Mouse (Mus musculus) forebrain, embryonic 12.5 days (tissue): Measurements from ENCODE around the gene Zfhx2. TPM values are rescaled to one million over a fixed set of nuclear protein-coding genes. Genes with fewer than 3 reads are reported as not detected.

Source experiments
- ATAC-seq: fragments of 200-750 bp; cut with Nextera tagmentation; 2 replicates; pipeline ENCODE4 v1.8.0; 2017; ENCODE audit warnings: moderate TSS enrichment; ENCODE audit not compliant: low FRiP score
- H3K27ac ChIP-seq: fragments of 300-500 bp; sonication (generic); 2 replicates; pipeline ENCODE4 v1.5.1; 2016; ENCODE audit warnings: mild to moderate bottlenecking
- H3K27me3 ChIP-seq: fragments of 300-500 bp; sonication (generic); 2 replicates; pipeline ENCODE4 v1.6.1; 2016; ENCODE audit warnings: mild to moderate bottlenecking
- H3K36me3 ChIP-seq: fragments of 300-500 bp; sonication (generic); replicated peaks from 2 replicates; pipeline ENCODE4 v1.6.1; 2016; ENCODE audit warnings: mild to moderate bottlenecking
- H3K4me1 ChIP-seq: fragments of 300-500 bp; sonication (generic); 2 replicates; pipeline ENCODE4 v1.6.1; 2016
- H3K4me2 ChIP-seq: fragments of 300-500 bp; sonication (generic); 2 replicates; pipeline ENCODE4 v1.6.1; 2016; ENCODE audit warnings: mild to moderate bottlenecking, moderate library complexity
- H3K4me3 ChIP-seq: fragments of 300-500 bp; sonication (generic); replicated peaks from 2 replicates; pipeline ENCODE4 v1.5.1; 2016; ENCODE audit warnings: mild to moderate bottlenecking
- H3K9ac ChIP-seq: fragments of 300-500 bp; sonication (generic); 2 replicates; pipeline ENCODE4 v1.6.1; 2016; ENCODE audit warnings: mild to moderate bottlenecking
- H3K9me3 ChIP-seq: fragments of 300-500 bp; sonication (generic); 2 replicates; pipeline ENCODE4 v1.6.1; 2016
- WGBS: fragments of 180-500 bp; shearing (Covaris S2); methylation state at CpG from one replicate; pipeline ENCODE4 v1.1.7; 2016; 5-methylcytosine and 5-hydroxymethylcytosine counted together
- polyA plus RNA-seq: library from polyadenylated mRNA; unstranded; fragments of >200 nt; fragmentation: Nextera tagmentation; extraction: Ambion mirVana; gene quantifications from 2 replicates; pipeline ENCODE4 v1.2.1, GENCODE M21; 2016

Zfhx2 gene
- polyA plus RNA-seq, 1 experiment from 2014 or later = 26.3 TPM

DNA sequence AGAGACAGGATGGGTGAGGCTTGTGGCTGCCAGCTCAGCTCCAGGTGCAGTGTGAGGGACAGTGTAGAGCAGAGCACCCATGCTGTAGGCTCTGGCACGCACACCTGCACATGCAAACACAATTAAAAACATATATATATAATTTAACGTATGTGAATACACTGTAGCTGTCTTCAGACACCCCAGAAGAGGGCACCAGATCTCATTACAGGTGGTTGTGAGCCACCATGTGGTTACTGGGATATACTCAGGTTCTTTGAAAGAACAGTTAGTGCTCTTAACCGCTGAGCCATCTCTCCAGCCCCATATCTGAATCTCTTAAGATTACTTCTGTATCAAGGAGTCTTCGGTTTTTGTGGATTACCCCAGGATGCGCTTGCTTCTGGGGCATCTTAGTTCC, 66.6 kb downstream of the Zfhx2 start:
- no peak overlapping the region for H3K27ac ChIP-seq
- H3K4me3 ChIP-seq = no peak overlapping the region
- H3K27me3 ChIP-seq = no peaks in the 10 kb centered on the region
- H3K4me1 ChIP-seq = peaks cover 31% of the 10 kb centered on the region
- H3K9me3 ChIP-seq = no peaks in the 10 kb centered on the region
- H3K9ac ChIP-seq = no peak overlapping the region
- ATAC-seq = no peak
- peaks cover 47% of the 10 kb centered on the region for H3K36me3 ChIP-seq
- no peak overlapping the region for H3K4me2 ChIP-seq
- 84% methylated on average over 5 of the region's 5 CpGs for WGBS

- Histone ChIP-seq H3K36me3 (peaks cover 49% of the 10 kb centered on the region), H3K4me2 (no peak overlapping the region), H3K9me3 (no peaks in the 10 kb centered on the region), H3K9ac (no peak overlapping the region), H3K27me3 (no peaks in the 10 kb centered on the region), H3K4me3 (no peak overlapping the region), H3K27ac (no peak overlapping the region), H3K4me1 (peaks cover 29% of the 10 kb centered on the region)
- WGBS = 63% methylated on average over 7 of the region's 7 CpGs
- no peak for ATAC-seq
Observed at GRCm38 (mm10) chr14:55024236-55024635, 67.9 kb downstream of the Zfhx2 start.

DNA sequence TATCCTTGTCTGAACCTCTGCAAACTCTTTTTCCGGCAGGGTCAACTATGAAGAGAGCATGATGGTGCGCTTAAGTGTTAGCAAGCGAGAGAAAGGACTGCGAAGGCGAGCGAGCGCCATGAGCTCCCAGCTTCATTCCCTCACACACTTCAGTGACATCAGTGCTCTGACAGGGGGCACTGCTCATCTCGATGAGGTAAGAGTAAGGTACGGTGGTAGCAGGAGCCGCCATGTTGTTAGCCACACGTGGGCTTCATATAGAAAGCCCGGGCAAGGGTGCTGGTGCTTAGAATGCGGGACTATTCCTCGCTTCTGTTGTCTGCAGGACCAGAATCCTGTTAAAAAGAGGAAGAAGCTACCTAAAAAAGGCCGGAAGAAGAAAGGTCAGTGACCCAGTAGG, 69.1 kb downstream of the Zfhx2 start:
- no peak overlapping the region for H3K27ac ChIP-seq
- H3K27me3 ChIP-seq = no peaks in the 10 kb centered on the region
- ATAC-seq = no peak
- H3K36me3 ChIP-seq = peaks cover 49% of the 10 kb centered on the region
- no peak overlapping the region for H3K9ac ChIP-seq
- H3K4me3 ChIP-seq = no peak overlapping the region
- no peaks in the 10 kb centered on the region for H3K9me3 ChIP-seq
- no peak overlapping the region for H3K4me2 ChIP-seq
- peaks cover 16% of the 10 kb centered on the region for H3K4me1 ChIP-seq
- WGBS = 90% methylated on average over 15 of the region's 15 CpGs

DNA sequence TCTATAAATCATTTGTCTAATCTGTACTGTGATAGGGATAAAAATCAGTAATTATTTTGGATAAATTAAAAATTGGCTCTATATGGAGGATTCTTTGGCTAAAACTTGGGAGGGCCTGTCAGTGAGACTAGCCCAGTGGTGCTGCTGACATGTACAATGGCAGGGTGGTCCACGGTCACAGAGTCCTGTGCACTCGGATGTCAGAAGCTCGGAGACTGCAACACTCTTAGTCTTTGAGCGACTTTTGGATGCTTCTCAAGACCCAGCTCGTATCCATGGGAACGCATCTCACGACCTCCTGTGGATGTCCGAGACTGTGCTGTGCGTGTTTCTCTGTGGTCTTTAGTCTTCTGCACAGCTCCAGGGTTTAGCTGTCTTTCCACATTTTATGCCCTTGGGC, 71.7 kb downstream of the Zfhx2 start:
- WGBS = 71% methylated on average over 9 of the region's 9 CpGs
- Histone ChIP-seq H3K9me3 (no peaks in the 10 kb centered on the region), H3K27me3 (no peaks in the 10 kb centered on the region), H3K4me1 (peaks cover 18% of the 10 kb centered on the region), H3K27ac (no peak overlapping the region), H3K4me2 (no peak overlapping the region), H3K4me3 (no peak overlapping the region), H3K9ac (no peak overlapping the region), H3K36me3 (peaks cover 58% of the 10 kb centered on the region)
- no peak for ATAC-seq

DNA sequence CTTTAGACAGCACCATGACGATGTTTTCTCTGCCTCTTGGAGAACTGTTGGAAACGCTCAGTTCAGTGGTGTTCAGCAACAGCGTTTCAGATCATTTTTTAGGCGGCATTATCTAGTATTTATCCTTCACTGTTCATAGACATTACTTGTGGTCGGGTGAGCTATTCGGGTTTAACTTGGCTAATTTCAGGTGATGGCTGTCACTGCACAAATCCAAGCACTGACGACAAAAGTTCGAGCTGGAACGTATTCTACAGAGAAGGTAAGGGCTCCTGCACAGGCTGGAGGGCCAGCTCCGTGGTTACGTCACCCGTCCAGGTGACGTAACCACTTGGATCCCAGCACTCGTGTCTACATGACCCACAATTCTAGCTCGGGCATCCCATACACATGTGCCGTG, 75.2 kb downstream of the Zfhx2 start:
- Histone ChIP-seq H3K36me3 (peaks cover 25% of the 10 kb centered on the region), H3K4me1 (peaks cover 18% of the 10 kb centered on the region), H3K4me2 (no peak overlapping the region), H3K4me3 (no peak overlapping the region), H3K9me3 (no peaks in the 10 kb centered on the region), H3K9ac (no peak overlapping the region), H3K27ac (no peak overlapping the region), H3K27me3 (no peaks in the 10 kb centered on the region)
- WGBS = 93% methylated on average over 16 of the region's 16 CpGs
- ATAC-seq = no peak

DNA sequence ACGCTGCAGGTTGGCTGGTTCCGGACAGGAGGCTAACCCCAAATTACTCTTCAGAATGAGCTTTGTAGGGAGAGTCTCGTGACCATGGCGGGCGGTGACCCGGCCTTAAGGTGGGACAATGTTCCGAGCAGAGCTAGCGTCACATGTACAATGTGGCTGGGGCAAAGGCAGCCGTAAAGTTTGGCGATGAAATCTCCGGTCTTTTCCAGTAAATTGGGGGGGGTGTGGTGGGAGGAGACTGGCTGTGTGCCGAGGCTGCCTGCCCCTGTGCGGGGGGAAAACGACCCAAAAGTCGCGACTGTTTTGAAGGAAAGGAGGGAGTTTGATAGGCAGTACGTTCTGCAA, 76.4 kb downstream of the Zfhx2 start:
- peaks cover 14% of the 10 kb centered on the region for H3K36me3 ChIP-seq
- 0% methylated on average over 17 of the region's 17 CpGs for WGBS
- H3K9ac ChIP-seq = peak overlapping the region; percentile 81
- no peaks in the 10 kb centered on the region for H3K27me3 ChIP-seq
- H3K27ac ChIP-seq = peak overlapping the region; percentile 57; the same call in 1 of the 2 replicates
- no peak for ATAC-seq
- H3K4me2 ChIP-seq = peak overlapping the region; percentile 79
- peak overlapping the region; percentile 80 for H3K4me3 ChIP-seq
- H3K9me3 ChIP-seq = no peaks in the 10 kb centered on the region
- peaks cover 18% of the 10 kb centered on the region for H3K4me1 ChIP-seq

DNA sequence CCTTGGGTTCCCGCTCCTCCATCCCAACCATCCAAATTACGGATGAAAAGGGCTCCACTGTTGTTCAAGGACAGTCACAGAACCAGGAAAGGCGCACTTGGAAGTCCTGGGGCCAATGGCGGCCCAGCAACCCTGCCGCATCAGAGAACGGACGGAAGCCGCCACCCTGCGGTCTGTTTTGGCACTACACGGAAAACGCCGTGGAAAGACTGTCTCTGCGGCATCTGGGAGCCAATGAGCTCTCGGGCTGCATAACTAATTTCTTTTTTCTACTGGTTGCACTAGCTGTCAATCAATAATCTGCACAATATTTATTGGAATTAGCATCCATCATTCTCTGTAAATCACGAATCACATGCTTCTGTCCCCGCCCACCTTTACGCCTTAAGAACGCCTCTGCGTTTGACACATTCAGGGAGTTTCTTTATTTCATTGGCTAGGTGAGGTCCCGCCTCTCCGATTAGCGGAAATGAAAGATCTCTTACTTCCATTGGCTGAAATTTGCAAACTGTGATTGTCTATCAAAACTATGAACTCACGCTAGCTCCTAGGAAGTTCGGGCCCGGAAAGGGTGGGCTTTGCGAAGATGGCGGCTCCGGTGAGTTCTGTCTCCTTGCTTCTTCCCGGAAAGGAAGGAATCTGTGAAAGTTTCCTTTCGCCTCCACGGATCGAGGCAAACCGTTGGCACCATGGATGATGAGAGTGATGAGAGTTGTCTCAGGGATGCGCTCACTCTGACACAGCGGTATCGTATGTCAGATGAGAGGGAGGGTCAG, 76.9 kb downstream of the Zfhx2 start, which contains the start of gene Ngdn:
Gene Ngdn, plus strand, starts transcription at position 464 of the 776 bp plus-strand sequence.
- Histone ChIP-seq H3K36me3 (peaks cover 10% of the 10 kb centered on the region), H3K9ac (peak within 1 kb of the TSS; percentile 81), H3K27me3 (no peaks in the 10 kb centered on the region), H3K4me2 (peak within 1 kb of the TSS; percentile 79), H3K4me3 (peak within 1 kb of the TSS; percentile 80), H3K27ac (peak within 1 kb of the TSS; percentile 91), H3K4me1 (peaks cover 14% of the 10 kb centered on the region), H3K9me3 (no peaks in the 10 kb centered on the region)
- under 1% methylated on average over 36 of the region's 36 CpGs for WGBS
- ATAC-seq = peak; percentile 96

GRCm38 (mm10) chr14:55014591-55014990, 77.5 kb downstream of the Zfhx2 start:
- peak; percentile 49 for ATAC-seq
- Histone ChIP-seq H3K27ac (peak overlapping the region; percentile 91), H3K27me3 (no peaks in the 10 kb centered on the region), H3K4me1 (peaks cover 12% of the 10 kb centered on the region), H3K4me3 (peak overlapping the region; percentile 45), H3K4me2 (peak overlapping the region; percentile 62), H3K36me3 (peaks cover 10% of the 10 kb centered on the region), H3K9me3 (no peaks in the 10 kb centered on the region), H3K9ac (peak overlapping the region; percentile 65)
- under 1% methylated on average over 27 of the region's 27 CpGs for WGBS

GRCm38 (mm10) chr14:55011116-55011515, 81.0 kb downstream of the Zfhx2 start:
- Histone ChIP-seq H3K9ac (no peak overlapping the region), H3K27me3 (no peaks in the 10 kb centered on the region), H3K4me2 (no peak overlapping the region), H3K27ac (no peak overlapping the region), H3K4me3 (no peak overlapping the region), H3K9me3 (no peaks in the 10 kb centered on the region), H3K4me1 (peaks cover 4% of the 10 kb centered on the region), H3K36me3 (no peaks in the 10 kb centered on the region)
- WGBS = 50% methylated on average over 4 of the region's 4 CpGs
- ATAC-seq = no peak

Other genes starting within 250 kb of the Zfhx2 start
- 13.9 and 18.5 TPM in 2 replicates for gene Homez, start 221.4 kb downstream of the Zfhx2 start, polyA plus RNA-seq
- gene Ppp1r3e, start 214.8 kb downstream of the Zfhx2 start, polyA plus RNA-seq = 1.1 and 1.3 TPM in 2 replicates
- 3.3 and 3.4 TPM in 2 replicates for gene Bcl2l2, start 208.9 kb downstream of the Zfhx2 start, polyA plus RNA-seq
- gene Gm20521, start 208.9 kb downstream of the Zfhx2 start, polyA plus RNA-seq = 0.27 TPM in 1 of 2 replicates, not detected in the other
- 199 and 211 TPM in 2 replicates for gene Pabpn1, start 199.8 kb downstream of the Zfhx2 start, polyA plus RNA-seq
- 93.3 and 97.8 TPM in 2 replicates for gene Slc22a17, start 179.2 kb downstream of the Zfhx2 start, polyA plus RNA-seq
- 36.8 and 37.8 TPM in 2 replicates for gene Efs, start 166.2 kb downstream of the Zfhx2 start, polyA plus RNA-seq
- not detected in 2 replicates for gene Il25, start 159.6 kb downstream of the Zfhx2 start, polyA plus RNA-seq
- 1.4 and 2.0 TPM in 2 replicates for gene Cmtm5, start 156.1 kb downstream of the Zfhx2 start, polyA plus RNA-seq
- gene Myh6, start 125.4 kb downstream of the Zfhx2 start, polyA plus RNA-seq = 1.5 and 1.8 TPM in 2 replicates
- gene Gm17428, start 115.4 kb downstream of the Zfhx2 start, polyA plus RNA-seq = not detected in 2 replicates
- 3.6 and 4.2 TPM in 2 replicates for gene Myh7, start 97.7 kb downstream of the Zfhx2 start, polyA plus RNA-seq
- 71.7 and 73.3 TPM in 2 replicates for gene Ngdn, start 76.9 kb downstream of the Zfhx2 start, polyA plus RNA-seq
- gene Thtpa, start 2.5 kb upstream of the Zfhx2 start, polyA plus RNA-seq = 32.0 and 33.0 TPM in 2 replicates
- gene Ap1g2, start 14.3 kb upstream of the Zfhx2 start, polyA plus RNA-seq = 10.2 and 11.4 TPM in 2 replicates
- 9.0 and 9.4 TPM in 2 replicates for gene Jph4, start 24.6 kb upstream of the Zfhx2 start, polyA plus RNA-seq
- 0.15 TPM in 1 of 2 replicates, not detected in the other for gene Dhrs2, start 129.7 kb upstream of the Zfhx2 start, polyA plus RNA-seq